Mouse (Mus musculus) kidney, adult 2 months (tissue): ENCODE results near the gene Nrxn3. TPM values are rescaled to one million over a fixed set of nuclear protein-coding genes. Genes with fewer than 3 reads are reported as not detected.

Experiments used
- DNase-seq: peaks from one replicate; pipeline ENCODE4 v3.0.0; 2021
- H3K27ac ChIP-seq: fragments of 200-500 bp; 2 replicates; pipeline ENCODE4 v1.5.1; 2012; ENCODE audit warnings: low read depth, low read length, control low read depth, inconsistent platforms; ENCODE audit not compliant: insufficient read depth
- H3K27me3 ChIP-seq: fragments of 200-500 bp; replicated peaks from 2 replicates; pipeline ENCODE4 v1.6.1; 2012; ENCODE audit warnings: mild to moderate bottlenecking, moderate library complexity, low read length, inconsistent platforms; ENCODE audit not compliant: control insufficient read depth, insufficient read depth
- H3K36me3 ChIP-seq: fragments of 200-500 bp; 2 replicates; pipeline ENCODE4 v1.6.1; 2012; ENCODE audit warnings: mild to moderate bottlenecking, moderate library complexity, low read length, inconsistent platforms; ENCODE audit not compliant: control insufficient read depth, insufficient read depth
- H3K4me1 ChIP-seq: fragments of 200-500 bp; 2 replicates; pipeline ENCODE4 v1.6.1; 2011; ENCODE audit warnings: low read length; ENCODE audit not compliant: control insufficient read depth, insufficient read depth
- H3K4me3 ChIP-seq: fragments of 200-500 bp; 2 replicates; pipeline ENCODE4 v1.5.1; 2011; ENCODE audit warnings: mild to moderate bottlenecking, low read depth, low read length, control low read depth; ENCODE audit not compliant: insufficient read depth
- CTCF ChIP-seq: fragments of 200-500 bp; conservative IDR thresholded peaks from 2 replicates; pipeline ENCODE4 v1.5.1; 2011; ENCODE audit warnings: low read depth, mild to moderate bottlenecking, control low read depth, low read length, moderate library complexity, mixed read lengths; ENCODE audit not compliant: insufficient read depth, insufficient read length
- POLR2A ChIP-seq: fragments of 200-500 bp; IDR thresholded peaks from one replicate; pipeline ENCODE4 v1.6.1; 2011; ENCODE audit warnings: low read depth, low read length, control low read depth
- WGBS: fragments of 180-500 bp; shearing (Covaris S2); methylation state at CpG from one replicate; pipeline ENCODE4 v1.1.7; 2018; 5-methylcytosine and 5-hydroxymethylcytosine counted together
- polyA plus RNA-seq: library from polyadenylated mRNA; depleted of rRNA; stranded (reverse); fragments of >200 nt; gene quantifications from 2 replicates; pipeline ENCODE4 v1.2.3, GENCODE M21; 2012

Nrxn3 gene
- polyA plus RNA-seq, 1 experiment = 0.39 TPM

GRCm38 (mm10) chr12:90041038-90041437 lies 1318.4 kb downstream of the Nrxn3 start:
- TF ChIP-seq CTCF = no peak
- TF ChIP-seq POLR2A = no peak
- Histone ChIP-seq H3K36me3 (no peaks in the 10 kb centered on the region), H3K4me1 (no peaks in the 10 kb centered on the region), H3K4me3 (no peak overlapping the region), H3K27ac (no peak overlapping the region), H3K27me3 (no peaks in the 10 kb centered on the region)
- 35% methylated on average over 1 of the region's 1 CpGs for WGBS
- DNase-seq = no peak

GRCm38 (mm10) chr12:90056256-90056655 lies 1333.6 kb downstream of the Nrxn3 start:
- 87% methylated on average over 5 of the region's 5 CpGs for WGBS
- no peak for TF ChIP-seq CTCF
- TF ChIP-seq POLR2A = no peak
- H3K4me3 ChIP-seq = no peak overlapping the region
- no peak for DNase-seq
- no peaks in the 10 kb centered on the region for H3K27me3 ChIP-seq
- no peaks in the 10 kb centered on the region for H3K4me1 ChIP-seq
- H3K27ac ChIP-seq = no peak overlapping the region
- H3K36me3 ChIP-seq = no peaks in the 10 kb centered on the region

- no peak for TF ChIP-seq POLR2A
- no peak for TF ChIP-seq CTCF
- WGBS = 81% methylated on average over 3 of the region's 3 CpGs
- Histone ChIP-seq H3K27me3 (no peaks in the 10 kb centered on the region), H3K4me1 (no peaks in the 10 kb centered on the region), H3K27ac (no peak overlapping the region), H3K36me3 (no peaks in the 10 kb centered on the region), H3K4me3 (no peak overlapping the region)
- DNase-seq = no peak
These were observed 1337.1 kb downstream of the Nrxn3 start for GRCm38 (mm10) chr12:90059786-90060185.

GRCm38 (mm10) chr12:90061312-90061711 lies 1338.6 kb downstream of the Nrxn3 start:
- no peak for DNase-seq
- no peaks in the 10 kb centered on the region for H3K27me3 ChIP-seq
- TF ChIP-seq CTCF (no peak), POLR2A (no peak)
- H3K27ac ChIP-seq = no peak overlapping the region
- H3K4me1 ChIP-seq = no peaks in the 10 kb centered on the region
- WGBS = 9% methylated on average over 3 of the region's 3 CpGs
- no peak overlapping the region for H3K4me3 ChIP-seq
- H3K36me3 ChIP-seq = no peaks in the 10 kb centered on the region

- 83% methylated on average over 5 of the region's 5 CpGs for WGBS
- Histone ChIP-seq H3K4me3 (no peak overlapping the region), H3K27me3 (no peaks in the 10 kb centered on the region), H3K36me3 (no peaks in the 10 kb centered on the region), H3K4me1 (no peaks in the 10 kb centered on the region), H3K27ac (no peak overlapping the region)
- no peak for DNase-seq
- TF ChIP-seq CTCF (no peak), POLR2A (no peak)
These were observed 1339.5 kb downstream of the Nrxn3 start for GRCm38 (mm10) chr12:90062219-90062618.

GRCm38 (mm10) chr12:90063443-90063842 lies 1340.8 kb downstream of the Nrxn3 start:
- 91% methylated on average over 2 of the region's 2 CpGs for WGBS
- Histone ChIP-seq H3K27me3 (no peaks in the 10 kb centered on the region), H3K4me3 (no peak overlapping the region), H3K27ac (no peak overlapping the region), H3K4me1 (no peaks in the 10 kb centered on the region), H3K36me3 (no peaks in the 10 kb centered on the region)
- no peak for TF ChIP-seq POLR2A
- no peak for TF ChIP-seq CTCF
- no peak for DNase-seq

GRCm38 (mm10) chr12:90085862-90086261 lies 1363.2 kb downstream of the Nrxn3 start:
- Histone ChIP-seq H3K36me3 (no peaks in the 10 kb centered on the region), H3K27ac (no peak overlapping the region), H3K4me1 (no peaks in the 10 kb centered on the region), H3K4me3 (no peak overlapping the region), H3K27me3 (no peaks in the 10 kb centered on the region)
- no peak for TF ChIP-seq POLR2A
- DNase-seq = no peak

GRCm38 (mm10) chr12:90095754-90096153 lies 1373.1 kb downstream of the Nrxn3 start:
- no peak for DNase-seq
- Histone ChIP-seq H3K27me3 (no peaks in the 10 kb centered on the region), H3K36me3 (no peaks in the 10 kb centered on the region), H3K4me1 (no peaks in the 10 kb centered on the region), H3K27ac (no peak overlapping the region), H3K4me3 (no peak overlapping the region)
- TF ChIP-seq POLR2A (no peak), CTCF (no peak)
- WGBS = 48% methylated on average over 1 of the region's 1 CpGs
